Mouse (Mus musculus): ENCODE results near the gene H2afy. TPM values are rescaled to one million over a fixed set of nuclear protein-coding genes. Genes with fewer than 3 reads are reported as not detected.

Gene H2afy
- polyA plus RNA-seq, 1 experiment = 331 TPM

- Histone ChIP-seq H3K36me3 (replicated peaks; ENCODE audit: low read length) (no peaks in the 10 kb centered on the region), H3K27me3 (replicated peaks) (peaks cover 9% of the 10 kb centered on the region), H3K4me1 (peaks cover 52% of the 10 kb centered on the region), H3K9me3 (no peaks in the 10 kb centered on the region), H3K4me3 (replicated peaks) (peak overlapping the region; percentile 65)
- TF ChIP-seq FLI1 (IDR thresholded peaks at IDR 0.05; ENCODE audit: low read length) (no peak), GATA1 (IDR thresholded peaks at IDR 0.05; ENCODE audit: borderline replicate concordance, low read length) (no peak)
Measured at GRCm38 (mm10) chr13:56152773-56153460, 16.8 kb upstream of the H2afy start.

DNA sequence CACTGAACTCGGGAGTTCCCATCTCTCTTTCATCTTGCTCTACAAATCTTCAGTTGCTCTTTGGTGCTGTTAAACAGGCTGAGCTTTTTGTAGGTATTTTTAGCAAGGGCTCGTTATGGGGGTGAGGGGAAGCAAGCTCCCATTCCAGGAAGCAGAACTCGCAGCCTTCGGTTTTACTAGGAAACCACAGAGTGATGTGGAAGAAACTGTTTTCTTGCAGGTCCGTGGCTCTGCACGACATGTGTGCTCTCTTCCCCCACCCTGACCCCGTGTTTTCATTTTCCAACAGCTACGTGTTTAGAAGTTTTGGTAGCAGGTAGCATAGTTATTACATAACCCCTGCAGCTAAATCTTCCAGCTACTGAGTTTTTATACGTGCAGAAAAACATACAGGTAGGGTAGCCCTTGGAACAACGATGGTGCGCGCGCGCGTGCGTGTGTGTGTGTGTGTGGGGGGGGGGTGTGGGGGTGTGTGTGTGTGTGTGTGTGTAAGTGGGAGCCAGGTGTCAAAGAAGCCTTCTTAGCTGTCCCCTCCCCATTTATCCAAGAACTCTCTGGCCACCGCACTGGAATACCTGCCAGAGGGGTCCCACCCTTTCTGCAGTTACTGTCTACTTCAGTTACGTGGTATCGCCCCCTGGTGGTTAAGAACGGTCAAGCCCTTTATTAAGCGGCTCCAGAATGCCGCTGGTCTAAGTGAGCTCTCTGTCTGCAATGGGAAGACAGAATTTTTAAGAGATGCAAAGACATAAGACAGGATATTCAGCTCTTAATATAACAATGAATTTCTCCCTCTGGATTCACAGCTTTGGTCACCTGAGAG, 15.5 kb upstream of the H2afy start:
- Histone ChIP-seq H3K27me3 (replicated peaks) (peaks cover 2% of the 10 kb centered on the region), H3K4me1 (peaks cover 63% of the 10 kb centered on the region), H3K9me3 (no peaks in the 10 kb centered on the region), H3K36me3 (replicated peaks; ENCODE audit: low read length) (no peaks in the 10 kb centered on the region), H3K4me3 (replicated peaks) (peak overlapping the region; percentile 92)
- no peak for TF ChIP-seq GATA1 (IDR thresholded peaks at IDR 0.05; ENCODE audit: borderline replicate concordance, low read length)
- TF ChIP-seq FLI1 (IDR thresholded peaks at IDR 0.05; ENCODE audit: low read length) = no peak

DNA sequence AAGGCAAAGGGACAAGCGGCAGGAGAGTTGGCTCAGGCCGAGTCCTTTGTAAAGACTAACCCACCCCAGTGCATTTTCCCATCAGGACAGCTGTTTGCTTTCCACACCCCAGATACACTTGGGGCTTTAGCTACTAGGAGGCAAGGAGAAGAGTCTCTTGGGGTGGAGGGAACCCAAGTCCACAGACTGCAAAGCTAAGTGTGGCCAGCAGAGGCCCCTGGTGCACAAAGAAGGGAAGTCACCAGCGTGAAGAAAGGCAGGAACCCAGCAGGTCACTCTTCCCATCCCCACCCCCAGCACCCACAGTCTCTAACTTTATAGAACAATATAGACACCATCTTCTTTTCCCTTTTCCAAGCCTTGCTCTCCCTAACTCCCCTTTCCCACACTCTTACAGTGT, 9.4 kb upstream of the H2afy start:
- H3K4me1 ChIP-seq = peaks cover 50% of the 10 kb centered on the region
- no peak for TF ChIP-seq GATA1 (IDR thresholded peaks at IDR 0.05; ENCODE audit: borderline replicate concordance, low read length)
- no peak for TF ChIP-seq FLI1 (IDR thresholded peaks at IDR 0.05; ENCODE audit: low read length)
- H3K4me3 ChIP-seq (replicated peaks) = no peak overlapping the region
- no peaks in the 10 kb centered on the region for H3K27me3 ChIP-seq (replicated peaks)
- no peaks in the 10 kb centered on the region for H3K36me3 ChIP-seq (replicated peaks; ENCODE audit: low read length)
- no peaks in the 10 kb centered on the region for H3K9me3 ChIP-seq

DNA sequence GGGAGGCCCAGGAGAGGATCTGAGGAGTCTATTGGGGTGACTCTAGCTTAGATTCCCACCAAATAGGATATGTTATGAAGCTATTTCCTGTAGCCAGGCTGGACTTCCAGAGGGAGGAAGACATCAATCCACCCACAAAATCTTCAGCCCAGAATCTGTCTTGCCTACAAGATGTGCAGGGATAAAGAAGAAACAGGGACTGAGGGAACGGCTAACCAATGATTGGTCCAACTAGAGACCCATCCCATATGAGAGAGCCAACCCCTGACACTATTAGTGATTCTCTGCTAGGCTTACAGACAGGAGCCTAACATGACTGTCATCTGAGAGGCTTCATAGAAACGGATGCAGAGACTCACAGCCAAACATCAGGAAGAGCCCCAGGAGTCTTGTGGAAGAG, 7.9 kb upstream of the H2afy start:
- H3K27me3 ChIP-seq (replicated peaks) = no peaks in the 10 kb centered on the region
- peaks cover 43% of the 10 kb centered on the region for H3K4me1 ChIP-seq
- TF ChIP-seq FLI1 (IDR thresholded peaks at IDR 0.05; ENCODE audit: low read length) (no peak), GATA1 (IDR thresholded peaks at IDR 0.05; ENCODE audit: borderline replicate concordance, low read length) (no peak)
- H3K9me3 ChIP-seq = no peaks in the 10 kb centered on the region
- H3K4me3 ChIP-seq (replicated peaks) = no peak overlapping the region
- H3K36me3 ChIP-seq (replicated peaks; ENCODE audit: low read length) = no peaks in the 10 kb centered on the region

DNA sequence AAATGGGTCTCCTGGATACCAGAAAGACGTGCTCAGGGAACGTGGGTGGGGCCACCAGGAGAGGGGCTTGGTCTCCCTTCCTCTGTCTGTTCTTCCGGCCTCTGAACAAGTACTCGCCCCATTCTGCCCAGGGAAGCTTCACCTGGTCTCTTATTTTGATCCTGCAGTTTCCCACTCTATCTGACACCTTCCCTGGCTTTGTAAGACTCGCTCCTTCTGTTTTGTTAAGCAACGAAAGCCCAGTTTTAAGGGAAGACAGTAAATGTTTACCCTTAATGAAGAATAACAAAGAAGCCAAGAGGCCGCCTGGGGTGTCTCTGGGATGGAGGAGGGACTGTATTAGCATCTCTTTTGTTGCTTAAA, 7.0 kb upstream of the H2afy start:
- Histone ChIP-seq H3K4me3 (replicated peaks) (no peak overlapping the region), H3K9me3 (no peaks in the 10 kb centered on the region), H3K36me3 (replicated peaks; ENCODE audit: low read length) (no peaks in the 10 kb centered on the region), H3K27me3 (replicated peaks) (no peaks in the 10 kb centered on the region), H3K4me1 (peaks cover 38% of the 10 kb centered on the region)
- TF ChIP-seq GATA1 (IDR thresholded peaks at IDR 0.05; ENCODE audit: borderline replicate concordance, low read length) (no peak), FLI1 (IDR thresholded peaks at IDR 0.05; ENCODE audit: low read length) (no peak)

DNA sequence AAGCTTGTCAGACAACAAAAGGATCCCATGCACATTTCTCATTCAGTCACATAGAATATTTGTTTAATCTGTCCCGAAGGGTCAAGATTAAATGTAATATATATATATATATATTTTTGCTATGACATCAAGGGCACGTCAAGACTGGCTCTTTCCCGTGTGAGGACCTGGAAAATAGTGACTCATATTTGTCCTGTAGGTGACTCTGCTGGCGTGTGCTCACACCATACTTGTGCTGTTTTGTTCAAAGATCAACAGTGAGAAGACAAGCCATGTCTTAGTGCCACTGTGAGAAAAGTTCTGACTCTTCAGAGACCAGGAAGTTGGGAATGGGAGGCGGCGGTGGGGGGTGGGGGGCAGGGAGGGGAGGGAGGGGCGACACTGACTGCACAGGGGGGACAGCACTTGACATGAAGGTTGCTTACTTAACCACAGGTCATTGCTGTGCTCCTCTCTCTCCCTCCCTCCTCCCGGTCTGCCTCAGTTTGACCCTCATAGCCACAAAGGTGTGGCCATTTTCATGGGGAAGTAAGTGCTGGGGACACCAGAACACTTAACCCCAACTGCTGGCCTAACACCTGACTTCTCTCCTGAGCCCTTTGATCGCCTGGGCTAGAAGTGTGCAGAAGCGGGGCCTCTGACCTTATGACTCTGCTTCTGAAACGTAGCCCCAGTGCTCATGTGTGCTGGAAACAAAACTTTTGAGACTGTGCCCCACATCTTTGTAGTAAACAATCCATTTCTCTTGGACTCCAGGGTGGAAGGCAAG, 6.4 kb upstream of the H2afy start:
- TF ChIP-seq FLI1 (IDR thresholded peaks at IDR 0.05; ENCODE audit: low read length) (no peak), GATA1 (IDR thresholded peaks at IDR 0.05; ENCODE audit: borderline replicate concordance, low read length) (no peak)
- no peaks in the 10 kb centered on the region for H3K27me3 ChIP-seq (replicated peaks)
- H3K9me3 ChIP-seq = no peaks in the 10 kb centered on the region
- peaks cover 32% of the 10 kb centered on the region for H3K4me1 ChIP-seq
- no peaks in the 10 kb centered on the region for H3K36me3 ChIP-seq (replicated peaks; ENCODE audit: low read length)
- no peak overlapping the region for H3K4me3 ChIP-seq (replicated peaks)

DNA sequence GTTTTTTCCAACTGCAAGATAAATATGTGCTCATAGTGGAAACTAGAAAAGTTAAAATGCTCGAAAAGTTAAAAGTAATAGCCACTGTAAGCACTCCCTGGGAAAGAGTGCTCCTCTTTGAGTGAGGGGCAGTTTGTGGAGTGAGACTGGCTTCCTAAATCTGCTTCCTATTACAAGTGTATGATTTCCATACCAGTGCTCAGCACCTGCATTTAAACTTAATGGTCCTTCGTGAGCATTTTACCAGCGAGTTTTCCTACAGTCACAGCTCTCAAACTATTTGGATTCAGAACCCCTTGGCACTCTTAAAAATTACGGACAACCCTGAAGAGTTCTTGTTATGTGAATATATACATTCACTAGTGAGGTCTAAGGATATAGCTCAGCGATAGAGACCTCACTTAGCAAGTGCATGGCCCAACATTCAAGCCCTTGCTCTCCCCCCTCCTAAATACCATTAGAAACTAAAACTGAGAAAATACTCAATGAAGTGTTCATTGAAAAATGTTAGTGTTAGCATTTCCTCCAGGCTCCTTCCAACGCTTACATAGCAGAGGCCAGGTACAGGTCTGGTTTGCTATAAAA, 3.1 kb upstream of the H2afy start:
- Histone ChIP-seq H3K9me3 (no peaks in the 10 kb centered on the region), H3K4me3 (replicated peaks) (no peak overlapping the region), H3K36me3 (replicated peaks; ENCODE audit: low read length) (no peaks in the 10 kb centered on the region), H3K4me1 (peaks cover 20% of the 10 kb centered on the region), H3K27me3 (replicated peaks) (no peaks in the 10 kb centered on the region)
- TF ChIP-seq GATA1 (IDR thresholded peaks at IDR 0.05; ENCODE audit: borderline replicate concordance, low read length) (no peak), FLI1 (IDR thresholded peaks at IDR 0.05; ENCODE audit: low read length) (no peak)

GRCm38 (mm10) chr13:56135231-56136052, 719 bp downstream of the H2afy start:
- TF ChIP-seq GATA1 (IDR thresholded peaks at IDR 0.05; ENCODE audit: borderline replicate concordance, low read length) = no peak
- no peak for TF ChIP-seq FLI1 (IDR thresholded peaks at IDR 0.05; ENCODE audit: low read length)
- Histone ChIP-seq H3K9me3 (no peaks in the 10 kb centered on the region), H3K36me3 (replicated peaks; ENCODE audit: low read length) (peaks cover 13% of the 10 kb centered on the region), H3K4me1 (peaks cover 48% of the 10 kb centered on the region), H3K27me3 (replicated peaks) (no peaks in the 10 kb centered on the region), H3K4me3 (replicated peaks) (peak overlapping the region; percentile 97)

All from megakaryocyte, embryonic 14.5 days (primary cell).